Mouse (Mus musculus) ZHBTc4 (cell line): ENCODE measurements at regions not wholly inside any gene's neighbourhood (a gene's known extent, or its start where the extent isn't known, plus 50 kb on each side); places are given as distances from the start of the nearest gene placed in this dataset.

Source experiments
- DNase-seq: peaks from one replicate; pipeline ENCODE4 v3.0.0-alpha.2; 2011; ENCODE audit warnings: low read depth, low spot score

DNA sequence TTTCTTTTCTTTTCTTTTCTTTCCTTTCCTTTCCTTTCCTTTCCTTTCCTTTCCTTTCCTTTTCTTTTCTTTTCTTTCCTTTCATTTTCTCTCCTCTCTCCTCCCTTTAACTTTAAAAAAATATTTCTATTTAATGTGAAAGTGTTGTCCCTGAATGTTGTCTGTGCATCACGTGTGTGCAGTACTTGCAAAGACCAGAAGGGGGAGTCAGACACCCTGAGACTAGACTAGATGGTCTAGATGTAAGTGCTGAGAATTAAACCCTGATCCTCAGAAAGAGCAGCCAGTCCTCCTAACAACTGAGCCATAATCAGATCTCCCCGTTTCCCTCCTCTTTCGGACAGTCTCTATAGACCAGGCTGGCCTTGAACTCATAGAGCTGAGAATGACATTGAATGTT lies 151.7 kb downstream of the Mtx2 start:
- DNase-seq, result peak; percentile 67

- peak; percentile 17 for DNase-seq
Observed at GRCm38 (mm10) chr2:74977828-74978227, 152.2 kb downstream of the Mtx2 start.

- no peak for DNase-seq
Observed at GRCm38 (mm10) chr2:74981856-74982255, 156.3 kb downstream of the Mtx2 start.

GRCm38 (mm10) chr2:74993802-74994201 lies 168.2 kb downstream of the Mtx2 start:
- no peak for DNase-seq

DNA sequence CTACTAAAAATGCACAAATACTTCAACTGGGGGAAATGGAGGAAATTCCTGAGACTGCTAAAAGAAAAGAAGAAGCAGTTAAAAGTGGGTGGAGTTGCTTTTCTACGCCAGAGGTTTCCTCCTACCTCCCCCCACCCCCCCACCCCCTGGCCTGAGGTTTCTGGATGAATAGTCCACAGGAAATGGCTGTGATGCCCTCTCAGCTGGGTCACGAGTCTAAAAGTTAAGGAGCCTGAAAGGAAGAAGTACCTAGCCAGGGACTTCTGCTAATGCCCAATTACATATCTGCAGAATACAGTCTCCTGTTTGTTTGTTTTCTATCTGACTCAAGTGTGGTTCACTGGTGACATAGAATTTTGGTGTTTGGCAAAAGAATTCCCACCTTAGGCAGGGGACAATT lies 169.4 kb downstream of the Mtx2 start:
- DNase-seq, result peak; percentile 47

DNA sequence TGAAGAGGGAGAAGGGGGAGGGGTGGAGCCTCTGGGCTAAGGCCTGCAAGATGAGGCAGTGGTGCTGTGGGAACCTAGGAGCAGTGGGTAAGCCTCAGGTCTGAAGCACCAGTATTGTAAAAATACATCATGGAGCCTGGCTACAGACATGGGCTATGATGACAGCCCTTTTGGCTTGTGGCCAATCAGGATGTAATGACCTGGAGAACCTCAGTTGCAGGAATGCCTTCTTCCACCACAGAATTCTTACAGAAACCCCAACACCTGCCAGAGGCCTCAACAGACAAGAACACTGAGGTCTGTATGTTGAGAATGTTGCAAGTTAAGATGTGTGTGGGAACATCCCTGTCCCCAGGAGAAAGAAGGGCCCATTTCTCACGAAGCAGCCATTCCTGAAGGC lies 172.1 kb downstream of the Mtx2 start:
- DNase-seq, result no peak

DNA sequence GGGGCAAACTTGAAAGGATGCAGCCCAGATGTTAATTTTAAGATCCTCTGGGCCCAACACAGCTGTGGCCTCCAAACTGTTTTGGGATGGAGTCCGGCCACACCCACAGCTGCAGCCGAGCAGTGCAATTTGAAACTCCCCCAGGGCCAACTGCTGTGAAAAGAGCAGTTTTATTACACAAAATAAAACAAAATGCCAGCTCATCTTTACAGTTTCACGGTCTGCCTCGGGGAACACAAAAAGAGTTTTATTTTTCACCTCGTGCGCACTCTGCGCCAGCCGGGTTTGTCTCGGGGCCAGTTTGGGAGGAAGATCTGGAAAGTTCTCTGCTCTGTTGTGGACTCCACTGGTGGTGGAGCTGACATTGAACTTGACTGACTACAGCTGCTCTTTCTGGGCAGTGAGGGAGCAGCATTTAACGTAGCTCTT lies 174.8 kb downstream of the Mtx2 start:
- DNase-seq, result no peak

- DNase-seq, result no peak
Observed at GRCm38 (mm10) chr2:75002562-75002961, 177.0 kb downstream of the Mtx2 start.

DNA sequence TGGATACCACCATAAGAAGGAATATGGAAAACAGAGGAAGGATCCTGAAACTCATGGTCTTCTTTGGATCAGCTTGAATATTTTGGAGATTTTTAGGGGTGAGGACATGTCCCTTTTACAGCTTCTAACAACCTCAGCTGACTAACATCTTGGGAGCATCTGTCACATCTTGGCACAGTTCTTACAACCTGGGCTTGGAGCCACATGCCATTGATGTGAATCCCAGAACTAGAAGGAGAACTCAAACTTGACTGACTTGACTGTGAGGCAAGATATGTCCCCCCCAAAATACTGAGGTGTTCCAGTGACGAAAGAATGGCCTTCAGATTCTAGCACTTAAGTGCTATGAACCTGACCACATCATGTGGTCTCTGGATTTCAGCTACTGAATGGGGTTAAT lies 182.5 kb downstream of the Mtx2 start:
- DNase-seq, result no peak

DNA sequence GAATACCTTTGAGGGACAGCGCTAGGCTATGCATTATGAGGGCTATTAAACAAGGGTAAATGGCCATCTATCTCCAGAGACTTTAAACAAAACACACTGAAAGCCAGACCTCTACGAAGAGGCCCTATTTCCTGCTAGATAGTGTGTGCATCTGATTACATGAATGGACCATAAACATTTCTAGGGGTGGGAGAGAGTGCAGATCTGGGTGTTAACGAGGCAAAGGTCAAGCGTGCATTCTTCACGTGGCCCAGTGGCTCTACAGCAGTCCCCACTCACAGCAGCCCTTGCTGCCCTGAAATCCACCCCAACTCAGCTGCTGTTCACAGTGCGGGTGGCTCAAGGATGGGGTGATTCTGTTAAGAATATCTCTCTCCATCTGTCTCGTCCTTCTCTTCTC lies 185.0 kb downstream of the Mtx2 start:
- no peak for DNase-seq

- no peak for DNase-seq
Observed at GRCm38 (mm10) chr2:75012046-75012445, 186.4 kb downstream of the Mtx2 start.

GRCm38 (mm10) chr2:75014994-75015728 lies 189.6 kb downstream of the Mtx2 start:
- no peak for DNase-seq

- no peak for DNase-seq
Observed at GRCm38 (mm10) chr2:75019459-75019858, 193.9 kb downstream of the Mtx2 start.

- no peak for DNase-seq
Observed at GRCm38 (mm10) chr2:75021639-75022038, 196.0 kb downstream of the Mtx2 start.

DNA sequence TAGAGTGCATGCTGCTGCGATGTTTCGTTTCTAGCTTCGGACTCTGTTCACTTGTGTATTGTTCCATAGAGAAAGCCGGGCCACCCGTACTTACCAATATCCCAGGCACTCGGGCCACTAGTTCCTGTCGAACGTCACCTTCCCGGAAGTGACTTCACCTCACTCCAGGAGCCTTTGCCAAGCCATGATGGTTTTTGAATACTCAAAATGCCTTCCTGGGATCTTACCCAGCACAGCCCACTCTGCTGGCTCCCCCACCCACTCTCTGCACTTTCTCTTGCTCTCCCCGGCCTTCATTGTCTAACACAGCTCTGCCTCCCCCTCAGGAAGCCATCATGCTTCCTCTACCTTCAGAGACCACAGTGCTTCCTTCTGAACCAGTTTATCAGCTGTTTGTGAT lies 202.5 kb downstream of the Mtx2 start:
- no peak for DNase-seq

- peak; percentile 9 for DNase-seq
Observed at GRCm38 (mm10) chr2:75029089-75029693, 203.6 kb downstream of the Mtx2 start.

DNA sequence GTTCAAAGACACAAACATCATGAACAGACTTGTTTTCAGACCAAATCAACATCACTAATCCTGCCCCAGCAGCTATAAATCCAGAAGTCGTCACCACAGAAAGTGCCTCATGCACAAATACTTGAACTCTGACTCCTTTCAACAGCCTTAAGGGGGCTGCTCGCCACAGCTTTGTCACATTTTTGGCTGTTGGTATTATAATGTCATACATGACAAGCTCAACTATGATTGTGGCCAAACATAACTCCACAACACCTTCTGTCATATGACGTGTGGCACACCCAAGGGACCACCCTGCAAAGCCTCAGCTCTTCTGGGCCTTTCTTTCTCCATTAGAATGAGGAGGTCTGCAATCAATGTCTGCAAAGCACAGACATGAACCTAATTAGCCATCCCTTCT lies 209.1 kb downstream of the Mtx2 start:
- DNase-seq, result no peak

GRCm38 (mm10) chr2:75039066-75039465 lies 213.5 kb downstream of the Mtx2 start:
- no peak for DNase-seq

GRCm38 (mm10) chr2:75046892-75047291 lies 221.3 kb downstream of the Mtx2 start:
- no peak for DNase-seq

DNA sequence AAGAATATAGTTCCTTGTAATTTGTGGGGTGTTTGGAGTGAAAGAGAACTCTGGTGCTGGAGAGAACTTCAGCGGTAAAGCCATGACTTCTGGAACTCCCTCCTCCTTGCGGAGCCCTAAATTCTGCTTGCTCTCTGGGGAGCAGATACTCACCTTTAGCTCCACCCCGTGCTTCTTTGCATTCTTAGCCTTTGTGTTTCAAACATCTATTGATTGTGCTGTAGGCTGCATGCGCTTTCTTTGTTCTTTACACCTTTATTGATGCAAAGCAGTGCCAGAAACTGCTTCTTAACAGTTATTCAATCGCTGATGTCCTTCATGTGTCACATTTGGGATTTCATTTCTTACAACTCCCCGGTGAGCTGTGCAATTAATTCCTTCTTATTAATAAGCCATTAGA lies 222.5 kb downstream of the Mtx2 start:
- peak; percentile 55 for DNase-seq

DNA sequence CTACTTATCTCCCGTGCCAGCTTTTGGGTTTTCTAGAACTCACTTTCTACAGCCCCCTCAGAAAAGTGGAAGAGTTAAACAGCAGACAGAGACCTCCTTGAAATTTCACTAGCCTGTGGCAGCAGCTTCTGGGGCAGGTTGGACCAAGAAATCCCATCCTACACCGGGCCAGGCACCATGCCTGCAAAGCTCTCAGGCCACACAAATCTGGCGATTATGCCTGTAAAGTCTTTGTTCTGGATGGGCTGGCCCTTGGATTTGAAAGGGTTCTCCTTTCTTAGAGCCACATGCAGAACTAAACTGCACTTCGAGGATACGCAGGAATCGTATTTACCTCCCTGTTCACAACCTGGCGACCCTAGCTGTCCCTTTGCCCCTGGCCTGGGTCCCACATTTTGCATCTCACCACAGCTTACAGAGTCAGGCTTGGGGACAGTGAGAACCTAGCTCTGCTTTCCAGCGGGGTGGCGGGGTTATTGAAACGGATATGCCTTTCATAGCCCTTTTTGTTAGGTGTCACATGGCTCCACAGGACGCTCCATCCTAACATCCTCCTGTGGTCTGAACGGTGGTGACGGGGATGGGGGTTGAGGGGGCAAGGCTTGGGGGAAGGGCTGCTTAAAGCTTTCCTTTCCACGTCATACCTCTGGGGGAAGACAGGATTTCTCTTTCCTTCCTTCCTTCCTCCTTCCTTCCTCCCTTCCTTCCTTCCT lies 229.0 kb downstream of the Mtx2 start:
- DNase-seq, result no peak

GRCm38 (mm10) chr2:75055187-75055543 lies 229.6 kb downstream of the Mtx2 start:
- DNase-seq, result peak; percentile 72

GRCm38 (mm10) chr2:75061009-75061408 lies 235.4 kb downstream of the Mtx2 start:
- no peak for DNase-seq
